Mouse (Mus musculus) embryonic facial prominence, embryonic 12.5 days (tissue): ENCODE measurements around the gene Slc40a1. TPM values are rescaled to one million over a fixed set of nuclear protein-coding genes. Genes with fewer than 3 reads are reported as not detected.

Source experiments
- ATAC-seq: fragments of 200-750 bp; cut with Nextera tagmentation; 2 replicates; pipeline ENCODE4 v1.8.0; 2017; ENCODE audit not compliant: insufficient number of reproducible peaks, insufficient read depth, low FRiP score, low TSS enrichment
- H3K27ac ChIP-seq: fragments of 300-500 bp; sonication (generic); 2 replicates; pipeline ENCODE4 v1.5.1; 2016; ENCODE audit warnings: mild to moderate bottlenecking
- H3K27me3 ChIP-seq: fragments of 300-500 bp; sonication (generic); 2 replicates; pipeline ENCODE4 v1.6.1; 2016; ENCODE audit warnings: mild to moderate bottlenecking, moderate library complexity
- H3K36me3 ChIP-seq: fragments of 300-500 bp; sonication (generic); 2 replicates; pipeline ENCODE4 v1.6.1; 2016; ENCODE audit warnings: mild to moderate bottlenecking
- H3K4me1 ChIP-seq: fragments of 300-500 bp; sonication (generic); 2 replicates; pipeline ENCODE4 v1.6.1; 2016
- H3K4me2 ChIP-seq: fragments of 300-500 bp; sonication (generic); replicated peaks from 2 replicates; pipeline ENCODE4 v1.6.1; 2016; ENCODE audit warnings: mild to moderate bottlenecking, moderate library complexity
- H3K4me3 ChIP-seq: fragments of 300-500 bp; sonication (generic); 2 replicates; pipeline ENCODE4 v1.5.1; 2016; ENCODE audit warnings: mild to moderate bottlenecking
- H3K9ac ChIP-seq: fragments of 300-500 bp; sonication (generic); 2 replicates; pipeline ENCODE4 v1.6.1; 2016; ENCODE audit warnings: mild to moderate bottlenecking, moderate library complexity
- H3K9me3 ChIP-seq: fragments of 300-500 bp; sonication (generic); 2 replicates; pipeline ENCODE4 v1.6.1; 2016; ENCODE audit warnings: mild to moderate bottlenecking, moderate library complexity
- WGBS: fragments of 180-500 bp; shearing (Covaris S2); methylation state at CpG from one replicate; pipeline ENCODE4 v1.1.7; 2016; 5-methylcytosine and 5-hydroxymethylcytosine counted together
- polyA plus RNA-seq: library from polyadenylated mRNA; unstranded; fragments of >200 nt; fragmentation: Nextera tagmentation; extraction: Ambion mirVana; gene quantifications from 2 replicates; pipeline ENCODE4 v1.2.1, GENCODE M21; 2016

Gene Slc40a1
- polyA plus RNA-seq, 1 experiment from 2014 or later: 16.4 TPM

GRCm38 (mm10) chr1:45917136-45917803 lies 9.1 kb downstream of the Slc40a1 start:
- Histone ChIP-seq H3K36me3 (no peaks in the 10 kb centered on the region), H3K4me3 (no peak overlapping the region), H3K4me1 (no peaks in the 10 kb centered on the region), H3K27me3 (no peaks in the 10 kb centered on the region), H3K27ac (no peak overlapping the region), H3K9ac (no peak overlapping the region), H3K4me2 (no peak overlapping the region), H3K9me3 (no peaks in the 10 kb centered on the region)
- 72% methylated on average over 4 of the region's 4 CpGs for WGBS
- ATAC-seq: no peak

- no peak for ATAC-seq
- Histone ChIP-seq H3K27me3 (no peaks in the 10 kb centered on the region), H3K36me3 (no peaks in the 10 kb centered on the region), H3K4me2 (no peak overlapping the region), H3K4me1 (no peaks in the 10 kb centered on the region), H3K9ac (no peak overlapping the region), H3K27ac (no peak overlapping the region), H3K4me3 (no peak overlapping the region), H3K9me3 (no peaks in the 10 kb centered on the region)
- WGBS: 75% methylated on average over 3 of the region's 3 CpGs
Measured at GRCm38 (mm10) chr1:45916174-45916573, 10.1 kb downstream of the Slc40a1 start.

GRCm38 (mm10) chr1:45914236-45914635 lies 12.1 kb downstream of the Slc40a1 start:
- Histone ChIP-seq H3K9ac (no peak overlapping the region), H3K4me2 (no peak overlapping the region), H3K27ac (no peak overlapping the region), H3K4me3 (no peak overlapping the region), H3K36me3 (no peaks in the 10 kb centered on the region), H3K27me3 (no peaks in the 10 kb centered on the region), H3K4me1 (no peaks in the 10 kb centered on the region), H3K9me3 (no peaks in the 10 kb centered on the region)
- WGBS: 83% methylated on average over 4 of the region's 4 CpGs
- no peak for ATAC-seq

- Histone ChIP-seq H3K4me3 (no peak overlapping the region), H3K27me3 (no peaks in the 10 kb centered on the region), H3K9me3 (no peaks in the 10 kb centered on the region), H3K4me1 (peaks cover 7% of the 10 kb centered on the region; the same call in 1 of the 2 replicates), H3K9ac (no peak overlapping the region), H3K4me2 (no peak overlapping the region), H3K36me3 (no peaks in the 10 kb centered on the region), H3K27ac (no peak overlapping the region; the same call in 1 of the 2 replicates)
- 14% methylated on average over 5 of the region's 5 CpGs for WGBS
- ATAC-seq: peak; percentile 75; the same call in 1 of the 2 replicates
Measured at GRCm38 (mm10) chr1:45905107-45905821, 21.1 kb downstream of the Slc40a1 start.

GRCm38 (mm10) chr1:45904161-45904560 lies 22.2 kb downstream of the Slc40a1 start:
- H3K9me3 ChIP-seq: no peaks in the 10 kb centered on the region
- no peak overlapping the region for H3K4me3 ChIP-seq
- H3K4me1 ChIP-seq: peaks cover 7% of the 10 kb centered on the region; the same call in 1 of the 2 replicates
- no peak overlapping the region for H3K27ac ChIP-seq
- WGBS: 78% methylated on average over 3 of the region's 3 CpGs
- no peak overlapping the region for H3K9ac ChIP-seq
- no peaks in the 10 kb centered on the region for H3K27me3 ChIP-seq
- ATAC-seq: no peak
- H3K36me3 ChIP-seq: no peaks in the 10 kb centered on the region
- H3K4me2 ChIP-seq: no peak overlapping the region

GRCm38 (mm10) chr1:45898044-45898443 lies 28.3 kb downstream of the Slc40a1 start:
- Histone ChIP-seq H3K4me1 (no peaks in the 10 kb centered on the region), H3K9ac (no peak overlapping the region), H3K27me3 (no peaks in the 10 kb centered on the region), H3K36me3 (no peaks in the 10 kb centered on the region), H3K4me3 (no peak overlapping the region), H3K9me3 (no peaks in the 10 kb centered on the region), H3K4me2 (no peak overlapping the region), H3K27ac (no peak overlapping the region)
- no peak for ATAC-seq
- WGBS: 57% methylated on average over 1 of the region's 1 CpGs

GRCm38 (mm10) chr1:45894168-45894912 lies 32.0 kb downstream of the Slc40a1 start:
- no peak overlapping the region for H3K27ac ChIP-seq
- no peaks in the 10 kb centered on the region for H3K27me3 ChIP-seq
- H3K4me2 ChIP-seq: no peak overlapping the region
- 92% methylated on average over 6 of the region's 6 CpGs for WGBS
- H3K9me3 ChIP-seq: no peaks in the 10 kb centered on the region
- H3K4me3 ChIP-seq: no peak overlapping the region
- H3K4me1 ChIP-seq: no peaks in the 10 kb centered on the region
- H3K9ac ChIP-seq: no peak overlapping the region
- ATAC-seq: no peak
- no peaks in the 10 kb centered on the region for H3K36me3 ChIP-seq

GRCm38 (mm10) chr1:45891986-45892385 lies 34.3 kb downstream of the Slc40a1 start:
- no peak for ATAC-seq
- Histone ChIP-seq H3K4me3 (no peak overlapping the region), H3K4me1 (no peaks in the 10 kb centered on the region), H3K27me3 (no peaks in the 10 kb centered on the region), H3K36me3 (no peaks in the 10 kb centered on the region), H3K9me3 (no peaks in the 10 kb centered on the region), H3K27ac (no peak overlapping the region), H3K4me2 (no peak overlapping the region), H3K9ac (no peak overlapping the region)
- WGBS: 66% methylated on average over 2 of the region's 2 CpGs

- Histone ChIP-seq H3K27ac (no peak within 1 kb of the TSS), H3K36me3 (no peaks in the 10 kb centered on the region), H3K27me3 (no peaks in the 10 kb centered on the region), H3K9me3 (no peaks in the 10 kb centered on the region), H3K4me2 (no peak within 1 kb of the TSS), H3K4me1 (no peaks in the 10 kb centered on the region), H3K9ac (no peak within 1 kb of the TSS), H3K4me3 (no peak within 1 kb of the TSS)
- ATAC-seq: no peak
Measured at GRCm38 (mm10) chr1:45890173-45890572, 36.1 kb downstream of the Slc40a1 start, which contains the start of gene Gm5269. Gene Gm5269 (minus strand): TSS chr1:45890273.

GRCm38 (mm10) chr1:45886800-45887199 lies 39.5 kb downstream of the Slc40a1 start:
- Histone ChIP-seq H3K27me3 (no peaks in the 10 kb centered on the region), H3K27ac (no peak overlapping the region), H3K9me3 (no peaks in the 10 kb centered on the region), H3K4me2 (no peak overlapping the region), H3K4me3 (no peak overlapping the region), H3K4me1 (no peaks in the 10 kb centered on the region), H3K36me3 (no peaks in the 10 kb centered on the region), H3K9ac (no peak overlapping the region)
- ATAC-seq: no peak
- 84% methylated on average over 9 of the region's 9 CpGs for WGBS

- Histone ChIP-seq H3K9ac (no peak overlapping the region), H3K9me3 (no peaks in the 10 kb centered on the region), H3K4me3 (no peak overlapping the region), H3K27me3 (no peaks in the 10 kb centered on the region), H3K4me1 (no peaks in the 10 kb centered on the region), H3K36me3 (no peaks in the 10 kb centered on the region), H3K4me2 (no peak overlapping the region), H3K27ac (no peak overlapping the region)
- no peak for ATAC-seq
Measured at GRCm38 (mm10) chr1:45883378-45883777, 42.9 kb downstream of the Slc40a1 start.

GRCm38 (mm10) chr1:45882076-45882475 lies 44.2 kb downstream of the Slc40a1 start:
- H3K36me3 ChIP-seq: no peaks in the 10 kb centered on the region
- no peak overlapping the region for H3K9ac ChIP-seq
- H3K4me3 ChIP-seq: no peak overlapping the region
- no peaks in the 10 kb centered on the region for H3K9me3 ChIP-seq
- H3K27me3 ChIP-seq: no peaks in the 10 kb centered on the region
- 68% methylated on average over 6 of the region's 6 CpGs for WGBS
- no peaks in the 10 kb centered on the region for H3K4me1 ChIP-seq
- no peak overlapping the region for H3K4me2 ChIP-seq
- ATAC-seq: no peak
- no peak overlapping the region for H3K27ac ChIP-seq
